Mouse (Mus musculus): ENCODE data around the gene Fry. TPM values are rescaled to one million over a fixed set of nuclear protein-coding genes. Genes with fewer than 3 reads are reported as not detected.

The Fry gene
- polyA plus RNA-seq, 1 experiment = 2.1 TPM

GRCm38 (mm10) chr5:150164671-150165070 is 46.2 kb downstream of the Fry start:
- H3ac ChIP-seq (ENCODE audit: control insufficient read depth, insufficient read length) = no peak overlapping the region
- H3K4me3 ChIP-seq = no peak overlapping the region
- H3K4me2 ChIP-seq (ENCODE audit: low read depth) = no peak overlapping the region
- no peaks in the 10 kb centered on the region for H3K36me3 ChIP-seq (ENCODE audit: control insufficient read depth, insufficient read depth)
- no peaks in the 10 kb centered on the region for H3K27me3 ChIP-seq (ENCODE audit: control insufficient read depth, insufficient read depth, insufficient read length)
- no peaks in the 10 kb centered on the region for H3K79me2 ChIP-seq (ENCODE audit: control insufficient read depth, insufficient read depth)
- no peak for TF ChIP-seq TCF3 (IDR thresholded peaks at IDR 0.05; ENCODE audit: insufficient read length, low read depth)
- TF ChIP-seq POLR2AphosphoS2 (IDR thresholded peaks at IDR 0.05; ENCODE audit: insufficient read length, low read depth) = no peak
- no peak for TF ChIP-seq E2F4 (IDR thresholded peaks at IDR 0.05; ENCODE audit: insufficient read depth)
- no peak for TF ChIP-seq REST (IDR thresholded peaks at IDR 0.05; ENCODE audit: insufficient read depth, insufficient read length)
- no peak for TF ChIP-seq CEBPB (IDR thresholded peaks at IDR 0.05; ENCODE audit: insufficient read depth, poor library complexity, severe bottlenecking)
- TF ChIP-seq MYOG (IDR thresholded peaks at IDR 0.05; ENCODE audit: control insufficient read depth in 1 of 3, insufficient read depth in 1 of 3, insufficient read length in 2 of 3, low read depth in 2 of 3) = no peak
- no peak for TF ChIP-seq USF1 (IDR thresholded peaks at IDR 0.05; ENCODE audit: low read depth)
- TF ChIP-seq MYOD1 (IDR thresholded peaks at IDR 0.05; ENCODE audit: control insufficient read depth in 1 of 3, insufficient read length in 2 of 3, low read depth in 2 of 3) = no peak
- TF ChIP-seq TCF12 (IDR thresholded peaks at IDR 0.05; ENCODE audit: insufficient read depth, poor library complexity, severe bottlenecking) = no peak
- no peak for TF ChIP-seq SRF (IDR thresholded peaks at IDR 0.05; ENCODE audit: control insufficient read depth, insufficient read length, low read depth)
- TF ChIP-seq POLR2A (IDR thresholded peaks at IDR 0.05; ENCODE audit: insufficient read length, low read depth) = no peak
- no peak for TF ChIP-seq MAX (IDR thresholded peaks at IDR 0.05; ENCODE audit: low read depth)

GRCm38 (mm10) chr5:150166811-150167210 is 48.4 kb downstream of the Fry start:
- H3K36me3 ChIP-seq (ENCODE audit: control insufficient read depth, insufficient read depth) = no peaks in the 10 kb centered on the region
- no peak overlapping the region for H3K4me2 ChIP-seq (ENCODE audit: low read depth)
- no peak overlapping the region for H3K4me3 ChIP-seq
- TF ChIP-seq TCF12 (IDR thresholded peaks at IDR 0.05; ENCODE audit: insufficient read depth, poor library complexity, severe bottlenecking) = no peak
- TF ChIP-seq POLR2AphosphoS2 (IDR thresholded peaks at IDR 0.05; ENCODE audit: insufficient read length, low read depth) = no peak
- TF ChIP-seq MYOG (IDR thresholded peaks at IDR 0.05; ENCODE audit: control insufficient read depth in 1 of 3, insufficient read depth in 1 of 3, insufficient read length in 2 of 3, low read depth in 2 of 3) = no peak
- no peak for TF ChIP-seq REST (IDR thresholded peaks at IDR 0.05; ENCODE audit: insufficient read depth, insufficient read length)
- TF ChIP-seq SRF (IDR thresholded peaks at IDR 0.05; ENCODE audit: control insufficient read depth, insufficient read length, low read depth) = no peak
- TF ChIP-seq E2F4 (IDR thresholded peaks at IDR 0.05; ENCODE audit: insufficient read depth) = no peak
- TF ChIP-seq CEBPB (IDR thresholded peaks at IDR 0.05; ENCODE audit: insufficient read depth, poor library complexity, severe bottlenecking) = no peak
- no peak for TF ChIP-seq TCF3 (IDR thresholded peaks at IDR 0.05; ENCODE audit: insufficient read length, low read depth)
- no peak for TF ChIP-seq USF1 (IDR thresholded peaks at IDR 0.05; ENCODE audit: low read depth)
- no peak for TF ChIP-seq POLR2A (IDR thresholded peaks at IDR 0.05; ENCODE audit: insufficient read length, low read depth)
- TF ChIP-seq MYOD1 (IDR thresholded peaks at IDR 0.05; ENCODE audit: control insufficient read depth in 1 of 3, insufficient read length in 2 of 3, low read depth in 2 of 3) = no peak
- TF ChIP-seq MAX (IDR thresholded peaks at IDR 0.05; ENCODE audit: low read depth) = no peak
- H3K27me3 ChIP-seq (ENCODE audit: control insufficient read depth, insufficient read depth, insufficient read length) = no peaks in the 10 kb centered on the region
- H3ac ChIP-seq (ENCODE audit: control insufficient read depth, insufficient read length) = no peak overlapping the region
- H3K79me2 ChIP-seq (ENCODE audit: control insufficient read depth, insufficient read depth) = no peaks in the 10 kb centered on the region

- Histone ChIP-seq H3K36me3 (ENCODE audit: control insufficient read depth, insufficient read depth) (no peaks in the 10 kb centered on the region), H3K4me2 (ENCODE audit: low read depth) (no peak overlapping the region), H3ac (ENCODE audit: control insufficient read depth, insufficient read length) (no peak overlapping the region), H3K79me2 (ENCODE audit: control insufficient read depth, insufficient read depth) (no peaks in the 10 kb centered on the region), H3K4me3 (no peak overlapping the region), H3K27me3 (ENCODE audit: control insufficient read depth, insufficient read depth, insufficient read length) (no peaks in the 10 kb centered on the region)
- TF ChIP-seq MYOD1 (IDR thresholded peaks at IDR 0.05; ENCODE audit: control insufficient read depth in 1 of 3, insufficient read length in 2 of 3, low read depth in 2 of 3) (no peak), TCF12 (IDR thresholded peaks at IDR 0.05; ENCODE audit: insufficient read depth, poor library complexity, severe bottlenecking) (no peak), CEBPB (IDR thresholded peaks at IDR 0.05; ENCODE audit: insufficient read depth, poor library complexity, severe bottlenecking) (no peak), SRF (IDR thresholded peaks at IDR 0.05; ENCODE audit: control insufficient read depth, insufficient read length, low read depth) (no peak), TCF3 (IDR thresholded peaks at IDR 0.05; ENCODE audit: insufficient read length, low read depth) (no peak), REST (IDR thresholded peaks at IDR 0.05; ENCODE audit: insufficient read depth, insufficient read length) (no peak), MYOG (IDR thresholded peaks at IDR 0.05; ENCODE audit: control insufficient read depth in 1 of 3, insufficient read depth in 1 of 3, insufficient read length in 2 of 3, low read depth in 2 of 3) (no peak), E2F4 (IDR thresholded peaks at IDR 0.05; ENCODE audit: insufficient read depth) (no peak), USF1 (IDR thresholded peaks at IDR 0.05; ENCODE audit: low read depth) (no peak), POLR2AphosphoS2 (IDR thresholded peaks at IDR 0.05; ENCODE audit: insufficient read length, low read depth) (no peak), MAX (IDR thresholded peaks at IDR 0.05; ENCODE audit: low read depth) (no peak)
These were observed 48.8 kb downstream of the Fry start for GRCm38 (mm10) chr5:150167287-150167686.

- Histone ChIP-seq H3K79me2 (ENCODE audit: control insufficient read depth, insufficient read depth) (no peaks in the 10 kb centered on the region), H3ac (ENCODE audit: control insufficient read depth, insufficient read length) (no peak overlapping the region), H3K27me3 (ENCODE audit: control insufficient read depth, insufficient read depth, insufficient read length) (no peaks in the 10 kb centered on the region), H3K36me3 (ENCODE audit: control insufficient read depth, insufficient read depth) (no peaks in the 10 kb centered on the region), H3K4me2 (ENCODE audit: low read depth) (no peak overlapping the region), H3K4me3 (no peak overlapping the region)
- TF ChIP-seq TCF12 (IDR thresholded peaks at IDR 0.05; ENCODE audit: insufficient read depth, poor library complexity, severe bottlenecking) = no peak
These were observed 50.3 kb downstream of the Fry start for GRCm38 (mm10) chr5:150168712-150169111.

GRCm38 (mm10) chr5:150171562-150171961 is 53.1 kb downstream of the Fry start:
- Histone ChIP-seq H3K4me2 (ENCODE audit: low read depth) (no peak overlapping the region), H3ac (ENCODE audit: control insufficient read depth, insufficient read length) (no peak overlapping the region), H3K36me3 (ENCODE audit: control insufficient read depth, insufficient read depth) (no peaks in the 10 kb centered on the region), H3K27me3 (ENCODE audit: control insufficient read depth, insufficient read depth, insufficient read length) (no peaks in the 10 kb centered on the region), H3K79me2 (ENCODE audit: control insufficient read depth, insufficient read depth) (no peaks in the 10 kb centered on the region), H3K4me3 (no peak overlapping the region)
- no peak for TF ChIP-seq TCF12 (IDR thresholded peaks at IDR 0.05; ENCODE audit: insufficient read depth, poor library complexity, severe bottlenecking)
- no peak for TF ChIP-seq POLR2A (IDR thresholded peaks at IDR 0.05; ENCODE audit: insufficient read length, low read depth)
- TF ChIP-seq USF1 (IDR thresholded peaks at IDR 0.05; ENCODE audit: low read depth) = no peak
- no peak for TF ChIP-seq POLR2AphosphoS2 (IDR thresholded peaks at IDR 0.05; ENCODE audit: insufficient read length, low read depth)
- TF ChIP-seq MYOG (IDR thresholded peaks at IDR 0.05; ENCODE audit: control insufficient read depth in 1 of 3, insufficient read depth in 1 of 3, insufficient read length in 2 of 3, low read depth in 2 of 3) = no peak
- no peak for TF ChIP-seq TCF3 (IDR thresholded peaks at IDR 0.05; ENCODE audit: insufficient read length, low read depth)
- TF ChIP-seq REST (IDR thresholded peaks at IDR 0.05; ENCODE audit: insufficient read depth, insufficient read length) = no peak
- TF ChIP-seq CEBPB (IDR thresholded peaks at IDR 0.05; ENCODE audit: insufficient read depth, poor library complexity, severe bottlenecking) = no peak
- TF ChIP-seq MAX (IDR thresholded peaks at IDR 0.05; ENCODE audit: low read depth) = no peak
- no peak for TF ChIP-seq E2F4 (IDR thresholded peaks at IDR 0.05; ENCODE audit: insufficient read depth)
- no peak for TF ChIP-seq MYOD1 (IDR thresholded peaks at IDR 0.05; ENCODE audit: control insufficient read depth in 1 of 3, insufficient read length in 2 of 3, low read depth in 2 of 3)
- TF ChIP-seq SRF (IDR thresholded peaks at IDR 0.05; ENCODE audit: control insufficient read depth, insufficient read length, low read depth) = no peak
